Mouse (Mus musculus) heart, embryonic 16.5 days (tissue): ENCODE data around the gene Kcnj12. TPM values are rescaled to one million over a fixed set of nuclear protein-coding genes. Genes with fewer than 3 reads are reported as not detected.

Source experiments
- ATAC-seq: fragments of 200-750 bp; cut with Nextera tagmentation; replicated peaks from 2 replicates; pipeline ENCODE4 v1.8.0; 2017; ENCODE audit warnings: moderate number of reproducible peaks; ENCODE audit not compliant: insufficient read depth, low FRiP score; ENCODE audit errors: extremely low read depth
- H3K27ac ChIP-seq: fragments of 300-500 bp; sonication (generic); 2 replicates; pipeline ENCODE4 v1.5.1; 2014; ENCODE audit warnings: mild to moderate bottlenecking, low read length, control low read depth, moderate library complexity
- H3K27me3 ChIP-seq: fragments of 300-500 bp; sonication (generic); 2 replicates; pipeline ENCODE4 v1.6.1; 2014; ENCODE audit warnings: low read length, mixed read lengths; ENCODE audit not compliant: control insufficient read depth, insufficient read depth
- H3K36me3 ChIP-seq: fragments of 300-500 bp; sonication (generic); 2 replicates; pipeline ENCODE4 v1.6.1; 2014; ENCODE audit not compliant: control insufficient read depth, insufficient read depth
- H3K4me1 ChIP-seq: fragments of 300-500 bp; sonication (generic); 2 replicates; pipeline ENCODE4 v1.6.1; 2014; ENCODE audit warnings: low read length, mixed read lengths; ENCODE audit not compliant: control insufficient read depth, insufficient read depth
- H3K4me2 ChIP-seq: fragments of 300-500 bp; sonication (generic); 2 replicates; pipeline ENCODE4 v1.6.1; 2014; ENCODE audit warnings: low read depth, mild to moderate bottlenecking, control low read depth, low read length
- H3K4me3 ChIP-seq: fragments of 300-500 bp; sonication (generic); 2 replicates; pipeline ENCODE4 v1.5.1; 2014; ENCODE audit warnings: mild to moderate bottlenecking, control low read depth, low read length
- H3K9ac ChIP-seq: fragments of 300-500 bp; sonication (generic); 2 replicates; pipeline ENCODE4 v1.6.1; 2014; ENCODE audit warnings: low read length, control low read depth
- H3K9me3 ChIP-seq: fragments of 300-500 bp; sonication (generic); replicated peaks from 2 replicates; pipeline ENCODE4 v1.6.1; 2016; ENCODE audit warnings: low read length; ENCODE audit not compliant: control insufficient read depth
- WGBS: fragments of 180-500 bp; shearing (Covaris S2); extraction: QIAGEN DNeasy Blood & Tissue Kit; methylation state at CpG from one replicate; pipeline ENCODE4 v1.1.7; 2014; 5-methylcytosine and 5-hydroxymethylcytosine counted together
- polyA plus RNA-seq: library from polyadenylated mRNA; unstranded; fragments of >200 nt; fragmentation: Nextera tagmentation; extraction: Ambion mirVana; gene quantifications from 2 replicates; pipeline ENCODE4 v1.2.1, GENCODE M21; 2015

Kcnj12 gene
- polyA plus RNA-seq, 1 experiment from 2014 or later: 5.7 TPM

GRCm38 (mm10) chr11:60984912-60985558, 37.3 kb upstream of the Kcnj12 start:
- ATAC-seq: peak; percentile 85
- 0 out of 2 replicates have a peak, but pooled peaks cover 3% of the 10 kb centered on the region for H3K9me3 ChIP-seq
- H3K4me3 ChIP-seq: no peak overlapping the region
- no peaks in the 10 kb centered on the region for H3K36me3 ChIP-seq
- H3K27ac ChIP-seq: peak overlapping the region; percentile 84
- H3K4me2 ChIP-seq: peak overlapping the region; percentile 39
- H3K9ac ChIP-seq: no peak overlapping the region
- peaks cover 13% of the 10 kb centered on the region for H3K4me1 ChIP-seq
- no peaks in the 10 kb centered on the region for H3K27me3 ChIP-seq
- WGBS: 50% methylated on average over 13 of the region's 13 CpGs

- no peak for ATAC-seq
- H3K27ac ChIP-seq: no peak overlapping the region
- 0 out of 2 replicates have a peak, but pooled peaks cover 6% of the 10 kb centered on the region for H3K9me3 ChIP-seq
- no peak overlapping the region for H3K4me3 ChIP-seq
- H3K27me3 ChIP-seq: no peaks in the 10 kb centered on the region
- WGBS: 72% methylated on average over 3 of the region's 3 CpGs
- no peak overlapping the region for H3K9ac ChIP-seq
- H3K4me1 ChIP-seq: peaks cover 1% of the 10 kb centered on the region; the same call in 1 of the 2 replicates
- no peak overlapping the region for H3K4me2 ChIP-seq
- H3K36me3 ChIP-seq: no peaks in the 10 kb centered on the region
These were observed 31.9 kb upstream of the Kcnj12 start for GRCm38 (mm10) chr11:60990428-60990827.

DNA sequence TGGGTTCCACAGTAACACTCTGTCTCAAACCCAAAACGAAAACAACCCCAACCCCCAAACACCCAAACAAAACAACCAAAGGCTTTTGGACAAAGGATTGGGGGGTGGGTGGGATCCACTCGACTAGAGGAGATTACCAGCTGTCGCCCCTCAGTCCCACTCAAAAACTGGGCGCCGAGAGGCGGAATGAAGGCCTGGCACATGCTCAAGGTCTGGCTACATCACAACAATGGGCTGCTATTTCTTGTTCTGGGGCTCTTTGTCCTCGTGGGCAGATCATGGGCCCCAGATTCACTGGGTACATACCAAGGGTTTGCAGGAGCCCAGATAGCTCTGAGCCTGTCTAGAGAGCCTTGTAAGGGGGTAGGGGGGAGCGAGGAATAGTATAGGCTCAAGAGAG, 19.6 kb upstream of the Kcnj12 start:
- Histone ChIP-seq H3K9ac (no peak overlapping the region), H3K9me3 (no peaks in the 10 kb centered on the region), H3K4me2 (no peak overlapping the region), H3K4me1 (peaks cover 6% of the 10 kb centered on the region; the same call in 1 of the 2 replicates), H3K36me3 (no peaks in the 10 kb centered on the region), H3K27ac (no peak overlapping the region), H3K4me3 (no peak overlapping the region), H3K27me3 (no peaks in the 10 kb centered on the region)
- ATAC-seq: no peak
- 76% methylated on average over 8 of the region's 8 CpGs for WGBS

DNA sequence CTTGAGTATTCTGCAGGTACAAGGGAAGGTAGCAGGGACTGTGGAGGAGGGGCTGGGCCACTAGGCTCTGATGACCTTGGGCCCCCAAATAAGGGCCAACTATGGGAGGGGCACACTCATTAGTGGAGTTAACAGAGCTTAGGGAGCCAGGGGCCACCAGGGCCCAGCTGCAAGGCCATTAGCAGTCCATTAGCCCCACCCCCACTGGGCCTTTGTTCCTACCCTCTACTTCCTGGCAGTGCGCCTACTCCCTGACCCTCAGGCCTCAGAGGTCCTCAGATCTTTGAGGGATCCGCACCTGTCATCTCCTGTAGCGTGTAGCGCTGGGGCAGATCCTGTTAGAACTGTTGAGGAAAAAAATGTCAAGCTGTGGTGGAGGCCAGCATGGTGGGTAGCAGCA, 18.3 kb upstream of the Kcnj12 start:
- Histone ChIP-seq H3K36me3 (no peaks in the 10 kb centered on the region), H3K27ac (no peak overlapping the region), H3K4me1 (peaks cover 6% of the 10 kb centered on the region; the same call in 1 of the 2 replicates), H3K9ac (no peak overlapping the region), H3K4me2 (no peak overlapping the region), H3K9me3 (no peaks in the 10 kb centered on the region), H3K4me3 (no peak overlapping the region), H3K27me3 (no peaks in the 10 kb centered on the region)
- no peak for ATAC-seq
- 70% methylated on average over 4 of the region's 4 CpGs for WGBS

DNA sequence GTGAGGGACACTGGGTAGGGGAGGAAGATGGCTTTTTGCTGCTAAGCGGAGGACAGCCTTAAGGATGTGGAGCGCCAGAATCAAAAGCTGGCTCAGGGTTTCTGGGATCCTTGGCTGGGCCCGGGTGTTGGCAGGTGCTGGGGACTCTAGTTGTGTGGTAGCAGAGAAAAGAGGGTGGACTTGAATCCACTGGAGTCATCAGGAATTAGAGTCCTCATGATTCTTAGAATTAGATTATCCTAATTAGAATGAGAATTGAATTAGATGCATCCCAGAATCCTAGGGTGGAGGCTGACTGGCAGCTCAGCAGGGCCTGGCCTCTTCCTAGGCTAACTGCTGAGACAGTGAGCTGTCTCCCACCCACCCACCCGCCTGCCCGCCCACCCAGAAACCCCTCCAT, 17.6 kb upstream of the Kcnj12 start:
- Histone ChIP-seq H3K36me3 (no peaks in the 10 kb centered on the region), H3K4me2 (no peak overlapping the region), H3K9me3 (no peaks in the 10 kb centered on the region), H3K4me1 (peaks cover 6% of the 10 kb centered on the region; the same call in 1 of the 2 replicates), H3K27ac (no peak overlapping the region), H3K4me3 (no peak overlapping the region), H3K27me3 (no peaks in the 10 kb centered on the region), H3K9ac (no peak overlapping the region)
- 85% methylated on average over 5 of the region's 5 CpGs for WGBS
- ATAC-seq: no peak

- Histone ChIP-seq H3K9ac (no peak overlapping the region), H3K27me3 (no peaks in the 10 kb centered on the region), H3K36me3 (no peaks in the 10 kb centered on the region), H3K4me2 (no peak overlapping the region), H3K27ac (no peak overlapping the region), H3K4me1 (peaks cover 6% of the 10 kb centered on the region; the same call in 1 of the 2 replicates), H3K4me3 (no peak overlapping the region), H3K9me3 (no peaks in the 10 kb centered on the region)
- 30% methylated on average over 6 of the region's 6 CpGs for WGBS
- no peak for ATAC-seq
These were observed 17.0 kb upstream of the Kcnj12 start for GRCm38 (mm10) chr11:61005345-61005744.

GRCm38 (mm10) chr11:61011736-61012294, 10.5 kb upstream of the Kcnj12 start:
- Histone ChIP-seq H3K9ac (no peak overlapping the region), H3K4me2 (no peak overlapping the region), H3K4me3 (no peak overlapping the region), H3K27me3 (no peaks in the 10 kb centered on the region), H3K27ac (no peak overlapping the region), H3K9me3 (no peaks in the 10 kb centered on the region), H3K4me1 (peaks cover 10% of the 10 kb centered on the region), H3K36me3 (no peaks in the 10 kb centered on the region)
- WGBS: 30% methylated on average over 9 of the region's 9 CpGs
- peak; percentile 53 for ATAC-seq

DNA sequence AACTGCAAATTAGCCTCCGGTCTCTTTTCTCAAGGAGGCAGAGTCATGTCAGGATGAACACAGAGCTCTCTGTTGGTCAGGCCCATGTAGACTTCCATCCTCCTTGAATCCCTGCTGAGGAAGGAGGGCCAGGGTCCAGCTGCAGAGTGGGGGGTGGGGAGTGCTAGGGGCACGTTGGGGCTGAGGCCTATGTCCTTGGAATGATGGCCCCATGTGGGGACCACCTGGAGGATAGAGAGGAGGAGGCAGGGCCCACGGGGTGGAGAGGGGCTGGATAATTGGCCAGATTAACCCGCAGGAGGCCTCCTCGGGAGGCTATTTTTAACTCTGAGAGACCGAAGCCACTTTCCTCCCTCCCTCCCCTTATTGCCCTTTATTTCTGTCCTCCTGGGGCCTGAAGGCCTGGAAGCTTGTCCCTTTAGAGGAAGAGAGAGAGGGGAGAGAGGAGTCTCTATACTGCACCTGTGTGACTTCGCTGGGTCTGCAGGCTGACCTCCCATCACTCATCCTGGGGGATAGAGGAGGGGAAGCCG, 5.4 kb upstream of the Kcnj12 start:
- Histone ChIP-seq H3K9ac (peak overlapping the region; percentile 67), H3K36me3 (no peaks in the 10 kb centered on the region), H3K27me3 (peaks cover 25% of the 10 kb centered on the region), H3K4me3 (no peak overlapping the region), H3K27ac (peak overlapping the region; percentile 90), H3K9me3 (no peaks in the 10 kb centered on the region), H3K4me1 (peaks cover 17% of the 10 kb centered on the region), H3K4me2 (peak overlapping the region; percentile 25; the same call in 1 of the 2 replicates)
- ATAC-seq: peak; percentile 43; the same call in 1 of the 2 replicates
- 20% methylated on average over 8 of the region's 8 CpGs for WGBS

GRCm38 (mm10) chr11:61021129-61021528, 1.2 kb upstream of the Kcnj12 start:
- Histone ChIP-seq H3K9me3 (no peaks in the 10 kb centered on the region), H3K36me3 (no peaks in the 10 kb centered on the region), H3K9ac (no peak overlapping the region), H3K27me3 (peaks cover 51% of the 10 kb centered on the region), H3K4me3 (no peak overlapping the region), H3K4me1 (peaks cover 34% of the 10 kb centered on the region), H3K27ac (no peak overlapping the region), H3K4me2 (no peak overlapping the region)
- WGBS: 77% methylated on average over 5 of the region's 5 CpGs
- no peak for ATAC-seq
